Mouse (Mus musculus): ENCODE data around the gene Cacna1e. TPM values are rescaled to one million over a fixed set of nuclear protein-coding genes. Genes with fewer than 3 reads are reported as not detected.

Gene Cacna1e
- polyA plus RNA-seq, 1 experiment from 2014 or later = 1.8 TPM

DNA sequence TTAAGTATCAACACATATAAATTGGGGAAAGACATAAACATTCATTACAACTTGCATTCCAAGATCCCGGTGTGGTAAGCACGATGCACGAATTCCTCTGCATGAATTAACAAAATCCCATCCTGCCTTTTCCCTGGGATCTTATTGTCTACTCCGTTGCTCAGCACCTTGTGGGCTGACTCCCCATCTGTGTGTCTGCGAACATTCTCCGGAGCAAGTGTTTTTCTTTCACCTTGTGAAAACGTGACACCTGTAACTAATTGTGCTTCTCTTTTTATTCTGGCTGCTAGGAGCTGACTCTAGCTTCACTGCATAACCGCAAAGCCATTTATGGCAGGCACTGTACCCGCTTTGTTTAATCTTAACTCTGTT is 52.1 kb downstream of the Cacna1e start:
- Histone ChIP-seq H3K27me3 (no peaks in the 10 kb centered on the region), H3K4me3 (no peak overlapping the region), H3K4me1 (peaks cover 15% of the 10 kb centered on the region), H3K36me3 (no peaks in the 10 kb centered on the region), H3K4me2 (no peak overlapping the region), H3K9me3 (no peaks in the 10 kb centered on the region), H3K27ac (no peak overlapping the region), H3K9ac (no peak overlapping the region)
- WGBS = 64% methylated on average over 9 of the region's 9 CpGs
- ATAC-seq (ENCODE audit: insufficient number of reproducible peaks, insufficient read depth, low FRiP score, low TSS enrichment, low read depth) = no peak

DNA sequence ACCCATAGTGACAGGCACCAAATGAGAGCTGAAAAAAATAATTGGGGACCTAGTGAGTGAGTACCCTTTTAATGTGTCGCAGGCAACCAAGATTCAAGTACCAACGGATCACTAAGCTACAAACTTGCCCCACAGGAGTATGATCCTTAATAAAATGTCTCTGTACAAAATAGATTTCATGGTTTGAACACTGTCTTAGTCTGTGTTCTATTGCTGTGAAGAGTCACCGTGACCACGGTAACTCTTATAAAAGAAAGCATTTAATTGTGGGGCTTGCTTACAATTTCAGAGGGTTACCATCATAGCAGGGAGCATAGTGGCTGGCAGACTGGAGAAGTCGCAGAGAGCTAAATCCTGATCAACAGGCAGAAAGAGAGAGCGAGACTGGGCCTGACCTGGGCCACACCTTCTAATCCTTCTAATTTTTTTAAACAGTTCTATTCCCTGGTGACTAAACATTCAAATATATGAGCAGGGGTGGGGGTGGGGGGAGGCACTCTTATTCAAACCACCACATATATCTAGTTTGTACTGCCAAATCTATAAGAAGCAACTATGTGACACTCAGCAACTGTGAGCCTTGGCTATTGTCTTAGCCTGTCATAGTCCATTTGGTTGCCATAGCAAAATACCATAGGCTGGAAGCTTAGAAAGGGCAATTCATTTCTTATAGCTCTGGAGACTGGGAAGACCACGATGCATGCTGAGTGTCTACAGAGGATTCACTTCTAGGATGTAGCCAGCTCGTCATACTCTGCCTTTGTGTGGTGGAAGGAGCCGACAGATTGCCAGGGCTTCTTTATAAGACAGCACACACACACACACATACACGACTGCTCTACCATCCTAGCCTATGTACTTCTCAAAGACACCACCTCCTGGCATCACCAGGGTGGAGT is 52.8 kb downstream of the Cacna1e start:
- Histone ChIP-seq H3K4me1 (peaks cover 15% of the 10 kb centered on the region), H3K4me2 (no peak overlapping the region), H3K36me3 (no peaks in the 10 kb centered on the region), H3K9me3 (no peaks in the 10 kb centered on the region), H3K27me3 (no peaks in the 10 kb centered on the region), H3K9ac (no peak overlapping the region), H3K4me3 (no peak overlapping the region), H3K27ac (no peak overlapping the region; the same call in 1 of the 2 replicates)
- no peak for ATAC-seq (ENCODE audit: insufficient number of reproducible peaks, insufficient read depth, low FRiP score, low TSS enrichment, low read depth)
- 70% methylated on average over 10 of the region's 10 CpGs for WGBS

DNA sequence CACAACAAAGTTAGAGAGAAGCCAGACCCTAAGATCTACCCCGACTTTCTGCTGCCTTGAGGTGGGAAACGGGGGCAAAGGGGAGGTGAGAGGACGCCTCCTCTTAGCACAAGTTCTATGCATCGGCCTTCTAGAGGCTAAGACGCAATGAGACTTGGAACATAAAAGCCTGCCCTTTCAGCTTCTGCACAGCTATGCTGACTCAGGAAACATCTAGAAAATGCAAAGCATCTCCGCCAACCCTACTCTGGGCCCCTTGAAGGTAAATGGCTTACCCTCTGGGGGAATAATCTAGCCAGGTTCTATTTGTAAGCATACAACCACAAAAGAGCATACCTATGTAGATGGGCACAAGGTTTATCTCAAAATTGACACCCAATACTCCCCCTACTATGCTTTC is 54.2 kb downstream of the Cacna1e start:
- no peaks in the 10 kb centered on the region for H3K9me3 ChIP-seq
- peaks cover 15% of the 10 kb centered on the region for H3K4me1 ChIP-seq
- H3K4me3 ChIP-seq = no peak overlapping the region
- H3K36me3 ChIP-seq = no peaks in the 10 kb centered on the region
- H3K9ac ChIP-seq = no peak overlapping the region
- ATAC-seq (ENCODE audit: insufficient number of reproducible peaks, insufficient read depth, low FRiP score, low TSS enrichment, low read depth) = no peak
- H3K27ac ChIP-seq = no peak overlapping the region
- 79% methylated on average over 6 of the region's 6 CpGs for WGBS
- H3K4me2 ChIP-seq = no peak overlapping the region
- H3K27me3 ChIP-seq = no peaks in the 10 kb centered on the region

DNA sequence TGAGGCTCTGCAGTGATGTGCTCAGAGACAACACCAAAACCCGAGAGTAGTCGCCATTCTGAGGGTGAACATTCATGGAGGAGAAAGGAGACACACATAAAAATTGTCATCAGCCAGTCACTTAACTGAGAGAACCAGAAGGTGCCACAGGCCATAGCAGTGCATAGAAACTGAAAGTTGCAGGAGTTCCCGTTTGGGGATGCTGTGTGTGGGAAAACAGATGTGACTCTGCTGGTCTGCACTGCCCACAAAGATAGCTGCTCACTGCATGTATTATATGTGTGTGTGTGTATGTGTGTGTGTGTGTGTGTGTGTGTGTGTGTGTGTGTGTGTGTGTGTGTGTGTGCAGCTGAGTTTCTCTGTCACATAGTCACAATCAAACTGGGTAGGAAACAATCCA is 61.2 kb downstream of the Cacna1e start:
- WGBS = 70% methylated on average over 3 of the region's 3 CpGs

DNA sequence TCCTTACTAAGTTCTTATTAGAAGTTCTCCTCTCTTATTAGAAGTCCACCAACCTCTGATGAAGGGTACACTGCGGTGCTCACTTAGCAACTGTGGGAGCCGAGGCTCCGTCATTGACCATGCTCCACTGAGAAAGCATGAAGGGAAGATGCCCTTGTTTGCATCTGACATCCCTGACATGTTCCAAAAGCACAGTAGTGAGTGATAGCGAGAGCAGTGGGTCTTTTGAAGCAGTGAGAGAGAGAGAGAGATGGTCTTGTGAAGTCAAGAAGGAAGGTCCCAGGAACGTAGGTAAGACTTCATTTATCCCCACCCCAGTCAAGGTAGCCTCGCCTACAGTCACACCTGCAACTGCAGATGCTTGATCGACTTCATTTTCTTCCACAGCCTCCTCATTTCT is 63.9 kb downstream of the Cacna1e start:
- H3K27ac ChIP-seq = no peak overlapping the region
- H3K36me3 ChIP-seq = no peaks in the 10 kb centered on the region
- no peak overlapping the region for H3K9ac ChIP-seq
- H3K4me2 ChIP-seq = no peak overlapping the region
- 0 out of 2 replicates have a peak, but pooled peaks cover 6% of the 10 kb centered on the region for H3K27me3 ChIP-seq
- no peaks in the 10 kb centered on the region for H3K9me3 ChIP-seq
- 90% methylated on average over 7 of the region's 7 CpGs for WGBS
- no peak for ATAC-seq (ENCODE audit: insufficient number of reproducible peaks, insufficient read depth, low FRiP score, low TSS enrichment, low read depth)
- H3K4me3 ChIP-seq = no peak overlapping the region
- H3K4me1 ChIP-seq = no peaks in the 10 kb centered on the region

More for the DNA sequence above, 61.2 kb downstream of the Cacna1e start:
- Histone ChIP-seq H3K4me2 (no peak overlapping the region), H3K4me3 (no peak overlapping the region), H3K36me3 (no peaks in the 10 kb centered on the region), H3K4me1 (no peaks in the 10 kb centered on the region), H3K9me3 (no peaks in the 10 kb centered on the region), H3K27me3 (0 out of 2 replicates have a peak, but pooled peaks cover 6% of the 10 kb centered on the region), H3K9ac (no peak overlapping the region), H3K27ac (no peak overlapping the region)
- no peak for ATAC-seq (ENCODE audit: insufficient number of reproducible peaks, insufficient read depth, low FRiP score, low TSS enrichment, low read depth)

DNA sequence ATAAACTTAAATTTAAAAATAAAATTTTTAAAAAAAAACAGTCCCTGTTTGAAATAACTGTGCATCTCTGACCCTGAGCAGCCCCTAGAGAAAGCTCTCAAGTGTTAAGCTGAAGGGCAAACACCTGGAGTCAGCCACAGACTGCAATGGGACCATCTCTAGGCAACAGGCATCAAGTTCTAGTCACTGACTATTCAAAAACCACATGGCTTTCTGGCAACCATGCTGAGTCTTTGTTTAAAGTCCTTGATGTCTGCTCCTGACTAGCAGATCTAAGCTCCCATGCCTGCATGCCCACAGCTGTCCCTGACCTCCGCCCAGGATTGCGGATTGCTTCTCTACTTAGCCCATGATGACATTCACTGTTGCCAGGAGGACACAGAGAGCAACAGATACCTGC is 64.3 kb downstream of the Cacna1e start:
- H3K27me3 ChIP-seq = 0 out of 2 replicates have a peak, but pooled peaks cover 6% of the 10 kb centered on the region
- no peak overlapping the region for H3K4me2 ChIP-seq
- H3K9ac ChIP-seq = no peak overlapping the region
- 89% methylated on average over 2 of the region's 2 CpGs for WGBS
- no peaks in the 10 kb centered on the region for H3K36me3 ChIP-seq
- no peak overlapping the region for H3K27ac ChIP-seq
- no peaks in the 10 kb centered on the region for H3K9me3 ChIP-seq
- H3K4me3 ChIP-seq = no peak overlapping the region
- no peak for ATAC-seq (ENCODE audit: insufficient number of reproducible peaks, insufficient read depth, low FRiP score, low TSS enrichment, low read depth)
- no peaks in the 10 kb centered on the region for H3K4me1 ChIP-seq

DNA sequence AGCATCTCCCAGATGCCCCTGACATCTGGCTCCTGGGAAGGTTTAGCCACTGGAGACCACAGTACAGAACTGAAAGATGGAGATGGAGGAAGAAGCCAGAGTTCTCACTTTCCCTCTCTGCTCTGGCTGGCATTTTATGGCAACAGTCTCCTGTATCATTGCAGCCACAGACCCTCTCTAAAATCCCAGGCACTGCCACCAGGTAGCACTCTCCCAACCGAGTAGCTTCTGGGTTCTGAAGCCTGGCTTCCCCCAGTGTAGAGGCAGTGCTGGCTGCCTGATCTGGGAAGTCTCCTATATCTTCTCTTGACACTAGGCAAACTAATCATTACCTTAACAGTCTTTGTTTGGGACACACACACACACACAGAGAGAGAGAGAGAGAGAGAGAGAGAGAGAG is 65.6 kb downstream of the Cacna1e start:
- no peak overlapping the region for H3K27ac ChIP-seq
- H3K9ac ChIP-seq = no peak overlapping the region
- H3K9me3 ChIP-seq = no peaks in the 10 kb centered on the region
- no peaks in the 10 kb centered on the region for H3K36me3 ChIP-seq
- H3K4me3 ChIP-seq = no peak overlapping the region
- 30% methylated on average over 1 of the region's 1 CpGs for WGBS
- H3K4me2 ChIP-seq = no peak overlapping the region
- 0 out of 2 replicates have a peak, but pooled peaks cover 6% of the 10 kb centered on the region for H3K27me3 ChIP-seq
- ATAC-seq (ENCODE audit: insufficient number of reproducible peaks, insufficient read depth, low FRiP score, low TSS enrichment, low read depth) = no peak
- no peaks in the 10 kb centered on the region for H3K4me1 ChIP-seq

DNA sequence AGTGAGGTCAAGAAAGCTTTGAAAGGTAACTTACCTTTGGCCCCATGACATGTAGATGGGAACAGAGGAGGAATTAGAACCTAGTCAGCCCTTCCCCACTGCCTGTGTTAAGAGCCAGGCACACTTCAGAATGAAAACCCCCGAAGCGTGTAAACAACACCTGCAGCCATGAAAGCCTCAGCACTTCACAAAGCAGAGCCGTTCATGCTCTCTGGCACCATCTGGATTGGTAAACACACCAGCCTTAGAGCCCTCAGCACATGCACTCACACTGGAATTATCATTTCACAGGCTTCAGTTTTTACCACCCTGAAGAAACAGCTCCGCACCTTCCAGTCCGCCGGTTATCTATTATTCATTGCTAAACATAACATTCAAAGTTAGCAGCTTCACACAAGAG is 67.5 kb downstream of the Cacna1e start:
- 80% methylated on average over 6 of the region's 6 CpGs for WGBS
- no peak overlapping the region for H3K27ac ChIP-seq
- 0 out of 2 replicates have a peak, but pooled peaks cover under 1% of the 10 kb centered on the region for H3K27me3 ChIP-seq
- no peaks in the 10 kb centered on the region for H3K36me3 ChIP-seq
- H3K4me2 ChIP-seq = no peak overlapping the region
- no peak for ATAC-seq (ENCODE audit: insufficient number of reproducible peaks, insufficient read depth, low FRiP score, low TSS enrichment, low read depth)
- no peak overlapping the region for H3K9ac ChIP-seq
- H3K4me3 ChIP-seq = no peak overlapping the region
- no peaks in the 10 kb centered on the region for H3K9me3 ChIP-seq
- H3K4me1 ChIP-seq = no peaks in the 10 kb centered on the region

DNA sequence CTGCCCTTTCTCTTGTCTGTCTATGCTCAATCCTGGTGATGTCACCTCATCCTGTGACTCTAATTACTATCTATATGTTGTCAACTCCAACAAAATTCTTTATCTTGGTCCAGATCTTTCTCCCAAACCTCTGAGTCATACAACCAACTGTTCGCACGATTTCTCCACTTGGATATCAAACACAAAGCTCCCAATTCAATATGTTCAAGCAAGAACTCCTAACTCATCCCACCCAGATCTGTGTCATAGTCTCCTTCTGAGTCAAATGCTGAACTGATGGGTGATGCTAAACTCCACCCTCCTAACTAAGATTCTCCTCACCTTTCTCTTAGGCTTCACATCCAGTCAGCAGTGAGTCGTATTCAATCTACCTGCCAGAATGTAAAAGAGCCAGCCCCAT is 68.0 kb downstream of the Cacna1e start:
- no peaks in the 10 kb centered on the region for H3K4me1 ChIP-seq
- no peaks in the 10 kb centered on the region for H3K9me3 ChIP-seq
- no peak overlapping the region for H3K27ac ChIP-seq
- no peak for ATAC-seq (ENCODE audit: insufficient number of reproducible peaks, insufficient read depth, low FRiP score, low TSS enrichment, low read depth)
- no peaks in the 10 kb centered on the region for H3K36me3 ChIP-seq
- H3K27me3 ChIP-seq = no peaks in the 10 kb centered on the region
- WGBS = 93% methylated on average over 3 of the region's 3 CpGs
- no peak overlapping the region for H3K4me3 ChIP-seq
- H3K4me2 ChIP-seq = no peak overlapping the region
- H3K9ac ChIP-seq = no peak overlapping the region

DNA sequence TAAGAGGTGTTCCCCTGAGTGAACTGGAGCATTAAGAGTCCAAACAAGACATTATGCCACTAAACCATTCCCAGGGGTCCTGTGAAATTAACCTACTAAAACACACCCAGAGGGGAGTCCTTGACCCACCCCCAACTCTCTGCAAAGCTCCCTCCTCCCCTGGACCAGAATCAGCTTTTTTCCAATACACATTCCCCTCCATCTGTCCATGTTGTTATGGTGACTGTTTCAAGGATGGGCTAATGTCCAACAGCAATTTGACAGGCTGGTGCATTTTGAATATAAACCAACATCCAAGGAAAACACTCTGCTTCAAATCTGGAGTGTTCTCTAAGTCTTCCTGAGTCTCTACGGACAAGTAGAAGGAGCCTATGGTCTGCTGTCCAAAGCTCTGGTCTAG is 78.6 kb downstream of the Cacna1e start:
- H3K36me3 ChIP-seq = no peaks in the 10 kb centered on the region
- no peak overlapping the region for H3K9ac ChIP-seq
- ATAC-seq (ENCODE audit: insufficient number of reproducible peaks, insufficient read depth, low FRiP score, low TSS enrichment, low read depth) = no peak
- WGBS = 80% methylated on average over 1 of the region's 1 CpGs
- no peaks in the 10 kb centered on the region for H3K27me3 ChIP-seq
- H3K4me1 ChIP-seq = no peaks in the 10 kb centered on the region
- H3K27ac ChIP-seq = no peak overlapping the region
- no peaks in the 10 kb centered on the region for H3K9me3 ChIP-seq
- H3K4me2 ChIP-seq = no peak overlapping the region
- H3K4me3 ChIP-seq = no peak overlapping the region

DNA sequence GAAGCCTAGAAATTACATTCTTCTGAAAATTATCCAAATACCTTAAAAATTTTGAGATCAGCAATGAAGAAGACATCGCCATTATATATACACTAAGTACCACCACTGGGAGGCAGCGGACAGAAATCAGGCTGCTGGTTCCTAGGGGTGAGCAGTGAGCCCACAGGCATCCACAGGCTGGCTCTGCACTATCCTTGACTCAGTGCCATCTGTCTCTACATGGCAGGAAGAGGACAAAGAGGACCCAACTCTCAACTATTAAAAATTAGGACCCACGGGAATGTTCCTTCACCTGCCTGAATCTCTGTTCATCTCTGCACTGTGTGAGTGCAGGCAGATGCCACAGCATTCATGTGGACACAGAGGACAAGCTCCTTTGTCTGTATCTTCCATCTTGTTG is 79.3 kb downstream of the Cacna1e start:
- Histone ChIP-seq H3K9me3 (no peaks in the 10 kb centered on the region), H3K27me3 (no peaks in the 10 kb centered on the region), H3K27ac (no peak overlapping the region), H3K9ac (no peak overlapping the region), H3K4me3 (no peak overlapping the region), H3K36me3 (no peaks in the 10 kb centered on the region), H3K4me2 (no peak overlapping the region), H3K4me1 (no peaks in the 10 kb centered on the region)
- WGBS = 93% methylated on average over 3 of the region's 3 CpGs
- ATAC-seq (ENCODE audit: insufficient number of reproducible peaks, insufficient read depth, low FRiP score, low TSS enrichment, low read depth) = no peak

DNA sequence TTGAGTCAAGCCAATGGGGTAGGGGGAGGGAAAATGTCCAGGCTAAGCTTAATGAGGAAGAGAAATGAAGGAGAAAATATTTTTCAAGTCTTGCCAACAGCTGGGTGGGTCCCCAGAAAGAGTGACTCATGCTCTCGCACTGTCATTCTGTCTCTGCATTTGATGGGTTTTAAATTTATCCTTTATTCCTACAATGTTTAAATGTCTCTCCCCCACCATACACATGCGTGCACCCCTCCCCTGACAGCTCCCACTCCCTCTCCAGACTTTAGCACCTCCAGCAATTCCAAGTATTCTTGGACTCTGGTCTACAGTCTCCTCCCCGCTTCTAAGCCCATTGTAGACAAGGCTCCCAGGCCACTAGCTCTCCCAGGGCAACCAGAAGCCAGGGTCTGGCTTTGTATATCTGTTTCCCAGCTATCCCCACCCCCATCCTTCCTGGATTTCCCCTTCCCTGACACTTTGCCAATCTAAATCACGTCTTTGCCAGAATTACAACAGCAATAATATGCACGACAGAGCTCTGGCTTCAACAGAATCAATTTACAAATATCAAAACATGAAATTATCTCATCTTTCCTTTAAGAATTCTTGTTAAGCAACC is 81.9 kb downstream of the Cacna1e start:
- WGBS = 69% methylated on average over 5 of the region's 5 CpGs

More for the DNA sequence above, 81.9 kb downstream of the Cacna1e start:
- no peak overlapping the region for H3K4me3 ChIP-seq
- no peak for ATAC-seq (ENCODE audit: insufficient number of reproducible peaks, insufficient read depth, low FRiP score, low TSS enrichment, low read depth)
- H3K9ac ChIP-seq = no peak overlapping the region
- H3K27ac ChIP-seq = no peak overlapping the region
- no peak overlapping the region for H3K4me2 ChIP-seq
- H3K9me3 ChIP-seq = no peaks in the 10 kb centered on the region
- no peaks in the 10 kb centered on the region for H3K4me1 ChIP-seq
- no peaks in the 10 kb centered on the region for H3K36me3 ChIP-seq
- H3K27me3 ChIP-seq = no peaks in the 10 kb centered on the region

Data from embryonic facial prominence, embryonic 13.5 days (tissue).